Mouse (Mus musculus) embryonic stem cell, embryonic (primary cell): Measurements from ENCODE around the gene Apbb1.

Experiments
- CTCF ChIA-PET, 4 experiments: fragments of 300-600 bp in 2 of 4; fragments of 350-600 bp in 2 of 4; sonication (Branson Sonifier 250); formaldehyde crosslinking; loops; one replicate each; lab custom pipeline; 2022; ENCODE audit warnings: inconsistent platforms in 2 of 4; lab: Charles Lee
- POLR2A ChIA-PET, 4 experiments: fragments of 300-600 bp in 2 of 4; fragments of 350-600 bp in 2 of 4; sonication (Branson Sonifier 250); formaldehyde crosslinking; loops; one replicate each; lab custom pipeline; 2022; ENCODE audit warnings: antibody characterized with exemption in 4 of 4, inconsistent platforms in 1 of 4; lab: Charles Lee

Gene Apbb1

GRCm38 (mm10) chr7:105555571-105555970, 25.9 kb downstream of the Apbb1 start:
- CTCF ChIA-PET = interaction anchor here in 1 of 4 experiments (0.5 to 1.4 kb wide), 2 partner anchors 62 to 172 kb away, joined by 3 to 4 read pairs; no protein-coding TSS in a partner anchor
- POLR2A ChIA-PET = interaction anchor here in 2 of 4 experiments (1.9 to 2.5 kb wide), 4 partner anchors 25 to 95 kb away, joined by 6 to 19 read pairs (median 12); partner anchors contain the start of genes Arfip2 (in 2 of the 2), Gm45799 (in 2 of the 2), Timm10b (in 2 of the 2) and Apbb1 (in 1 of the 2)

- CTCF ChIA-PET = interaction anchor here in 2 of 4 experiments (0.5 to 1.4 kb wide), 5 partner anchors 15 to 135 kb away, joined by 3 to 7 read pairs (median 4); partner anchors contain the start of gene Dnhd1 (in 1 of the 2)
- POLR2A ChIA-PET = interaction anchor here (0.6 to 2.5 kb wide), 25 partner anchors 8 to 257 kb away, joined by 3 to 19 read pairs (median 4); partner anchors contain the start of genes Apbb1 (in 2 of the 4), Arfip2 (in 2 of the 4), Gm45799 (in 2 of the 4) and Mrpl17 (in 2 of the 4)
Observed at GRCm38 (mm10) chr7:105554212-105554942, 27.1 kb downstream of the Apbb1 start, which contains the start of gene Smpd1. TSS of gene Smpd1 (plus strand) at chr7:105554360.

- ChIA-PET POLR2A (interaction anchor here (0.6 to 2.5 kb wide), 27 partner anchors 9 to 257 kb away, joined by 3 to 19 read pairs (median 4); partner anchors contain the start of genes Apbb1 (in 3 of the 4), Arfip2 (in 2 of the 4), Gm45799 (in 2 of the 4) and Mrpl17 (in 2 of the 4)), CTCF (interaction anchor here in 1 of 4 experiments (0.9 to 1.4 kb wide), 4 partner anchors 16 to 97 kb away, joined by 3 to 7 read pairs (median 4); partner anchors contain the start of gene Dnhd1)
Observed at GRCm38 (mm10) chr7:105553456-105554211, 27.8 kb downstream of the Apbb1 start.

GRCm38 (mm10) chr7:105549035-105549434, 32.4 kb downstream of the Apbb1 start:
- ChIA-PET POLR2A (interaction anchor here in 2 of 4 experiments (0.6 to 1.5 kb wide), 2 partner anchors 102 to 212 kb away, joined by 3 read pairs; partner anchors contain the start of gene Dnhd1 (in 1 of the 2)), CTCF (interaction anchor here in 1 of 4 experiments (1.3 kb wide), 1 partner anchor 102 kb away, joined by 3 read pairs; the partner anchor contains the start of gene Dnhd1)

- POLR2A ChIA-PET = interaction anchor here in 1 of 4 experiments (0.9 kb wide), 1 partner anchor 21 kb away, joined by 3 read pairs; no protein-coding TSS in a partner anchor
Observed at GRCm38 (mm10) chr7:105547970-105548369, 33.5 kb downstream of the Apbb1 start.

GRCm38 (mm10) chr7:105545986-105546385, 35.5 kb downstream of the Apbb1 start:
- POLR2A ChIA-PET = no interaction called here
- CTCF ChIA-PET = interaction anchor here in 1 of 4 experiments (0.7 kb wide), 1 partner anchor 489 kb away, joined by 3 read pairs; no protein-coding TSS in a partner anchor

More at GRCm38 (mm10) chr7:105547970-105548369, 33.5 kb downstream of the Apbb1 start:
- CTCF ChIA-PET = no interaction called here

GRCm38 (mm10) chr7:105534162-105534561, 47.3 kb downstream of the Apbb1 start:
- POLR2A ChIA-PET = no interaction called here
- CTCF ChIA-PET = no interaction called here

- CTCF ChIA-PET = no interaction called here
- POLR2A ChIA-PET = no interaction called here
Observed at GRCm38 (mm10) chr7:105528094-105528493, 53.4 kb downstream of the Apbb1 start.

GRCm38 (mm10) chr7:105527306-105527937, 54.0 kb downstream of the Apbb1 start:
- ChIA-PET CTCF (interaction anchor here in 2 of 4 experiments (0.7 to 1.4 kb wide), 5 partner anchors 10 to 357 kb away, joined by 3 to 4 read pairs (median 3); partner anchors contain the start of gene Smpd1 (in 1 of the 2)), POLR2A (interaction anchor here in 1 of 4 experiments (0.9 kb wide), 1 partner anchor 20 kb away, joined by 3 read pairs; no protein-coding TSS in a partner anchor)

- CTCF ChIA-PET = no interaction called here
- POLR2A ChIA-PET = interaction anchor here in 1 of 4 experiments (1.2 kb wide), 1 partner anchor 56 kb away, joined by 3 read pairs; no protein-coding TSS in a partner anchor
Observed at GRCm38 (mm10) chr7:105524222-105524621, 57.2 kb downstream of the Apbb1 start.

- CTCF ChIA-PET = interaction anchor here in 2 of 4 experiments (0.6 to 1.7 kb wide), 2 partner anchors 71 to 108 kb away, joined by 3 to 5 read pairs; no protein-coding TSS in a partner anchor
- POLR2A ChIA-PET = interaction anchor here in 1 of 4 experiments (0.6 kb wide), 1 partner anchor 488 kb away, joined by 3 read pairs; no protein-coding TSS in a partner anchor
Observed at GRCm38 (mm10) chr7:105520201-105520600, 61.3 kb downstream of the Apbb1 start.

- ChIA-PET POLR2A (no interaction called here), CTCF (interaction anchor here in 2 of 4 experiments (0.6 to 1.7 kb wide), 2 partner anchors 71 to 108 kb away, joined by 3 to 5 read pairs; no protein-coding TSS in a partner anchor)
Observed at GRCm38 (mm10) chr7:105519771-105520170, 61.7 kb downstream of the Apbb1 start.

GRCm38 (mm10) chr7:105519336-105519735, 62.1 kb downstream of the Apbb1 start:
- POLR2A ChIA-PET = interaction anchor here in 1 of 4 experiments (0.7 kb wide), 1 partner anchor 14 kb away, joined by 3 read pairs; no protein-coding TSS in a partner anchor
- CTCF ChIA-PET = interaction anchor here in 1 of 4 experiments (1.7 kb wide), 1 partner anchor 107 kb away, joined by 5 read pairs; no protein-coding TSS in a partner anchor

- POLR2A ChIA-PET = no interaction called here
- CTCF ChIA-PET = interaction anchor here in 1 of 4 experiments (0.6 kb wide), 1 partner anchor 105 kb away, joined by 3 read pairs; no protein-coding TSS in a partner anchor
Observed at GRCm38 (mm10) chr7:105516669-105517360, 64.6 kb downstream of the Apbb1 start.

GRCm38 (mm10) chr7:105515178-105515577, 66.3 kb downstream of the Apbb1 start:
- POLR2A ChIA-PET = no interaction called here
- CTCF ChIA-PET = interaction anchor here in 1 of 4 experiments (0.5 to 1.8 kb wide), 2 partner anchors 11 to 34 kb away, joined by 3 to 4 read pairs; no protein-coding TSS in a partner anchor

GRCm38 (mm10) chr7:105514561-105514960, 66.9 kb downstream of the Apbb1 start:
- CTCF ChIA-PET = interaction anchor here in 2 of 4 experiments (0.6 to 1.8 kb wide), 2 partner anchors 34 to 344 kb away, joined by 3 to 4 read pairs; no protein-coding TSS in a partner anchor
- POLR2A ChIA-PET = no interaction called here
